Mouse (Mus musculus): ENCODE measurements around the gene Mettl14. TPM values are rescaled to one million over a fixed set of nuclear protein-coding genes. Genes with fewer than 3 reads are reported as not detected.

Mettl14 gene
- 4.4 TPM for polyA plus RNA-seq (2015; fragmentation: Illumina TruSeq; extraction: RNeasy Lipid Tissue Mini Kit (QIAGEN cat#74804); ENCODE audit: insufficient read depth, low read depth, low replicate concordance)

DNA sequence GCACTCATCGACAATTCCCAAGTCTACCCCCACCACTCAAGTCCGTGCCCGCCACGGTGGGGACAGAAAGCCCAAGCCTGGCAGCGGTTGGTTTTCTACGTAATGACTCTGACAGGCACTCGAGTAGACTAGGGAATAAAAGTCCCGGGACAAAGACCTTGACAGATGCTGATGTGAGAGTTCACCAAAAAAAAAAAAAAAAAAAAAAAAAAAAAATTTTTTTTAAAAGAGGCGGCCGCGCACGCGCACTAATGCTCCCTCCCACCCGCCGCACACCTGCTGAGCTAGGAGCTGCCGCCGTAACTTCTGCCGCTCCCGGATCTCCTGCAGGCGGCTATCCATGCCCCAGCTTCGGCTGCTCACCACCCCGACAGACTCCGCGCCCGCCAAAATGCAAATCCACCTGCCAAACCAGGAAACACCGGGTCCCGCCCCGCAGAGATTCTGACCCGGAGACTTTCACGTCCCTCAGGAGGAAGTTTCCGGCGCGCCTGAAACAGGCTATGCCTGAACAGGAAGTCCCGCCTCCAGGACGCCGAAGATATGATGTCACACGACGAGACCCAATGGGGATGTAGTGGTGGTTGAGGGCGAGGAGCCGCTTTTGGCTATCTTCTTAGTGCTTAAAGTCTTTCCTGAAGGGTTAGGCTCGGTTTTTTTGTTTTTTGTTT is at the start of gene Mettl14:
TSS of gene Mettl14 (minus strand) at position 623 of the 671 bp plus-strand sequence.

Other genes with a start within 250 kb of the Mettl14 start
- 5.5 TPM for gene Synpo2, start 150.0 kb downstream of the Mettl14 start, polyA plus RNA-seq (2015; fragmentation: Illumina TruSeq; extraction: RNeasy Lipid Tissue Mini Kit (QIAGEN cat#74804); ENCODE audit: insufficient read depth, low read depth, low replicate concordance)
- gene Sec24d, start 118.7 kb downstream of the Mettl14 start, polyA plus RNA-seq (2015; fragmentation: Illumina TruSeq; extraction: RNeasy Lipid Tissue Mini Kit (QIAGEN cat#74804); ENCODE audit: insufficient read depth, low read depth, low replicate concordance) = 22.0 TPM
- 0.31 TPM for gene Prss12, start 60.8 kb upstream of the Mettl14 start, polyA plus RNA-seq (2015; fragmentation: Illumina TruSeq; extraction: RNeasy Lipid Tissue Mini Kit (QIAGEN cat#74804); ENCODE audit: insufficient read depth, low read depth, low replicate concordance)

Measured in pancreas, adult 10 weeks (tissue).